Mouse (Mus musculus): ENCODE results near the gene Ss18l1. TPM values are rescaled to one million over a fixed set of nuclear protein-coding genes. Genes with fewer than 3 reads are reported as not detected.

The Ss18l1 gene
- 2.0 and 2.3 TPM in 2 replicates for total RNA-seq (2014; rRNA removed)
- polyA plus RNA-seq (2012; rRNA removed) = 3.8 and 4.6 TPM in 2 replicates

- peaks cover 13% of the 10 kb centered on the region for H3K36me3 ChIP-seq (ENCODE audit: control insufficient read depth, insufficient read depth, low read length)
- under 1% methylated on average over 78 of the region's 78 CpGs for WGBS
- H3K9ac ChIP-seq (ENCODE audit: low read depth, low read length) = peak within 1 kb of the TSS; percentile 97
- H3K4me3 ChIP-seq (ENCODE audit: insufficient read depth, low read depth, low read length) = peak within 1 kb of the TSS; percentile 81
- no peaks in the 10 kb centered on the region for H3K27me3 ChIP-seq (ENCODE audit: control insufficient read depth, insufficient read depth, low read length)
- peaks cover 10% of the 10 kb centered on the region for H3K4me1 ChIP-seq (ENCODE audit: control insufficient read depth, insufficient read depth, low read length)
- peak; percentile 64 for DNase-seq (ENCODE audit: extremely low read depth, low read depth, low spot score)
- TF ChIP-seq POLR2A (IDR thresholded peaks at IDR 0.05; ENCODE audit: extremely low read depth, insufficient read depth, low read length) = peak; percentile 91
- TF ChIP-seq CTCF (IDR thresholded peaks at IDR 0.05; ENCODE audit: low read depth, low read length) = no peak
- H3K79me2 ChIP-seq (ENCODE audit: control insufficient read depth, insufficient read depth, low read length) = peaks cover 28% of the 10 kb centered on the region
- peak within 1 kb of the TSS; percentile 85 for H3K27ac ChIP-seq (replicated peaks; ENCODE audit: insufficient read depth, low read depth, low read length)
Measured at GRCm38 (mm10) chr2:180042256-180042857, at the start of gene Ss18l1, which contains the start of gene Psma7. Gene Ss18l1, plus strand, starts transcription at chr2:180042509. Gene Psma7, minus strand, starts transcription at chr2:180042433.

- no peaks in the 10 kb centered on the region for H3K4me1 ChIP-seq (ENCODE audit: control insufficient read depth, insufficient read depth, low read length)
- WGBS = 91% methylated on average over 5 of the region's 5 CpGs
- DNase-seq (ENCODE audit: extremely low read depth, low read depth, low spot score) = no peak
- H3K27ac ChIP-seq (replicated peaks; ENCODE audit: insufficient read depth, low read depth, low read length) = no peak overlapping the region
- H3K9ac ChIP-seq (ENCODE audit: low read depth, low read length) = no peak overlapping the region
- H3K27me3 ChIP-seq (ENCODE audit: control insufficient read depth, insufficient read depth, low read length) = no peaks in the 10 kb centered on the region
- H3K4me3 ChIP-seq (ENCODE audit: insufficient read depth, low read depth, low read length) = no peak overlapping the region
- H3K36me3 ChIP-seq (ENCODE audit: control insufficient read depth, insufficient read depth, low read length) = no peaks in the 10 kb centered on the region
- TF ChIP-seq CTCF (IDR thresholded peaks at IDR 0.05; ENCODE audit: low read depth, low read length) = no peak
- TF ChIP-seq POLR2A (IDR thresholded peaks at IDR 0.05; ENCODE audit: extremely low read depth, insufficient read depth, low read length) = no peak
- H3K79me2 ChIP-seq (ENCODE audit: control insufficient read depth, insufficient read depth, low read length) = no peaks in the 10 kb centered on the region
Measured at GRCm38 (mm10) chr2:179993071-179993470, 49.2 kb upstream of the Ss18l1 start.

- Histone ChIP-seq H3K27ac (replicated peaks; ENCODE audit: insufficient read depth, low read depth, low read length) (no peak overlapping the region), H3K9ac (ENCODE audit: low read depth, low read length) (no peak overlapping the region), H3K27me3 (ENCODE audit: control insufficient read depth, insufficient read depth, low read length) (no peaks in the 10 kb centered on the region), H3K4me1 (ENCODE audit: control insufficient read depth, insufficient read depth, low read length) (no peaks in the 10 kb centered on the region), H3K36me3 (ENCODE audit: control insufficient read depth, insufficient read depth, low read length) (no peaks in the 10 kb centered on the region), H3K79me2 (ENCODE audit: control insufficient read depth, insufficient read depth, low read length) (no peaks in the 10 kb centered on the region), H3K4me3 (ENCODE audit: insufficient read depth, low read depth, low read length) (no peak overlapping the region)
- no peak for TF ChIP-seq CTCF (IDR thresholded peaks at IDR 0.05; ENCODE audit: low read depth, low read length)
- no peak for TF ChIP-seq POLR2A (IDR thresholded peaks at IDR 0.05; ENCODE audit: extremely low read depth, insufficient read depth, low read length)
- WGBS = 70% methylated on average over 4 of the region's 4 CpGs
- DNase-seq (ENCODE audit: extremely low read depth, low read depth, low spot score) = no peak
Measured at GRCm38 (mm10) chr2:179998431-179998830, 43.9 kb upstream of the Ss18l1 start.

GRCm38 (mm10) chr2:180001635-180002034, 40.7 kb upstream of the Ss18l1 start:
- TF ChIP-seq CTCF (IDR thresholded peaks at IDR 0.05; ENCODE audit: low read depth, low read length) = no peak
- TF ChIP-seq POLR2A (IDR thresholded peaks at IDR 0.05; ENCODE audit: extremely low read depth, insufficient read depth, low read length) = no peak
- H3K27ac ChIP-seq (replicated peaks; ENCODE audit: insufficient read depth, low read depth, low read length) = no peak overlapping the region
- no peaks in the 10 kb centered on the region for H3K79me2 ChIP-seq (ENCODE audit: control insufficient read depth, insufficient read depth, low read length)
- H3K27me3 ChIP-seq (ENCODE audit: control insufficient read depth, insufficient read depth, low read length) = 0 out of 2 replicates have a peak, but pooled peaks cover 4% of the 10 kb centered on the region
- H3K4me1 ChIP-seq (ENCODE audit: control insufficient read depth, insufficient read depth, low read length) = no peaks in the 10 kb centered on the region
- 92% methylated on average over 9 of the region's 9 CpGs for WGBS
- no peak for DNase-seq (ENCODE audit: extremely low read depth, low read depth, low spot score)
- no peak overlapping the region for H3K9ac ChIP-seq (ENCODE audit: low read depth, low read length)
- no peaks in the 10 kb centered on the region for H3K36me3 ChIP-seq (ENCODE audit: control insufficient read depth, insufficient read depth, low read length)
- no peak overlapping the region for H3K4me3 ChIP-seq (ENCODE audit: insufficient read depth, low read depth, low read length)

GRCm38 (mm10) chr2:180005656-180006351, 36.5 kb upstream of the Ss18l1 start:
- H3K36me3 ChIP-seq (ENCODE audit: control insufficient read depth, insufficient read depth, low read length) = no peaks in the 10 kb centered on the region
- 0 out of 2 replicates have a peak, but pooled peaks cover 7% of the 10 kb centered on the region for H3K27me3 ChIP-seq (ENCODE audit: control insufficient read depth, insufficient read depth, low read length)
- no peak overlapping the region for H3K9ac ChIP-seq (ENCODE audit: low read depth, low read length)
- H3K4me3 ChIP-seq (ENCODE audit: insufficient read depth, low read depth, low read length) = no peak overlapping the region
- 39% methylated on average over 5 of the region's 5 CpGs for WGBS
- H3K4me1 ChIP-seq (ENCODE audit: control insufficient read depth, insufficient read depth, low read length) = no peaks in the 10 kb centered on the region
- no peak overlapping the region for H3K27ac ChIP-seq (replicated peaks; ENCODE audit: insufficient read depth, low read depth, low read length)
- H3K79me2 ChIP-seq (ENCODE audit: control insufficient read depth, insufficient read depth, low read length) = no peaks in the 10 kb centered on the region
- no peak for DNase-seq (ENCODE audit: extremely low read depth, low read depth, low spot score)
- no peak for TF ChIP-seq CTCF (IDR thresholded peaks at IDR 0.05; ENCODE audit: low read depth, low read length)
- no peak for TF ChIP-seq POLR2A (IDR thresholded peaks at IDR 0.05; ENCODE audit: extremely low read depth, insufficient read depth, low read length)

Measured in liver, adult 2 months (tissue).